Mouse (Mus musculus) urinary bladder, postnatal 0 days (tissue): ENCODE measurements around the gene Itgb8. TPM values are rescaled to one million over a fixed set of nuclear protein-coding genes. Genes with fewer than 3 reads are reported as not detected.

Source experiments
- polyA plus RNA-seq: library from polyadenylated mRNA; unstranded; fragments of >200 nt; fragmentation: Nextera tagmentation; extraction: Ambion mirVana; gene quantifications from 2 replicates; pipeline ENCODE4 v1.2.1, GENCODE M21; 2015

Itgb8 gene
- 1.3 and 1.7 TPM in 2 replicates for polyA plus RNA-seq

DNA sequence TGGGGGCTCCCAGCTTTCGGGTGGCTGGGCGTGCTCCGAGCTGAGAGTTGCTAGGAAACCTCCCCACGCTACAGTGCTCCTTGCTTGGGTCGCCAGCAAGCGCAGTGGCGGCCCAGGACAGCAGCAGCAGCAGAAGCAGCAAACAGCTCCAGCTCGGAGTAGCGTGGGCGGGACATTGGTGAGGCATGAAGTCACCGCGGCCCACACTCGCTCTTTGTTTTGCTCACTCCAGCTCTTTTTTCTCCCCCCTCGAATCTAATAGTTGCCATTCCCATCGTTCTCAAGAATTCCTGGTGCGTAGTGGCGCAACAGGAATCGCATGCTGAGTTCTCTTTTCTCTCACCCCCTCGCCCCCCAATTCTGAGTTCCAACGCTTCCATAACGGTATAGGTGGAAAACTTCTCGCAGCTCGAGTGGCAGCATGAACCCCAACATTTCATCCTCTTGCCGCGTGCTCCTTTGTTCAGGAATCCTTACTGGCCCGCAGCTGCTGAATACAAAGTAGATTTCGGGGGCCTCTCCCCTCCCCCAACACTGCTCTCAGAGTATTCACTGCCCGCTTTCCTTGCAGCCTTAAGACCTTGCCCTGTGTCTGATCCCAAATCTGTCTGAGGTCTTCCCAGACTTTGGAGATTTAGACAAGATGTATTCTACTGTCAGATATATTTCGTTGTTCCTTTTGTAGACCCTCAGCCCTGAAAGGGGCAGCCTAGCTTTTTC is at the start of gene Itgb8:
Gene Itgb8, minus strand, starts transcription at position 107 of the 720 bp plus-strand sequence.

Other genes starting within 250 kb of the Itgb8 start
- gene Macc1, start 75.5 kb upstream of the Itgb8 start, polyA plus RNA-seq: 2.7 and 3.3 TPM in 2 replicates